Mouse (Mus musculus): Measurements from ENCODE around the gene Emilin2. TPM values are rescaled to one million over a fixed set of nuclear protein-coding genes. Genes with fewer than 3 reads are reported as not detected.
"Not testable (repeated sequence)": the region's sequence is repeated elsewhere in the genome, so short reads cannot be mapped to it uniquely, and the experiment has no call there.

The Emilin2 gene
- total RNA-seq (2021): 10 to 100 TPM in 1 of 2 experiments, 1 to 10 TPM in 1; 5.8 to 10.8 TPM
- long read RNA-seq, experiment 1, partial matches to known transcripts: 2 of 5 reads
- long read RNA-seq, experiment 1, other reads (novel, unspliced or antisense): 1 of 5 reads
- long read RNA-seq, experiment 2, partial matches to known transcripts: 0 of 1 reads
- long read RNA-seq, experiment 2, other reads (novel, unspliced or antisense): 0 of 1 reads

- peak; percentile 22 to 62 for DNase-seq
Measured at GRCm38 (mm10) chr17:71311340-71312171, at the start of gene Emilin2. TSS of gene Emilin2 (minus strand) at chr17:71311978.

GRCm38 (mm10) chr17:71355526-71355925, 43.7 kb upstream of the Emilin2 start:
- DNase-seq: no peak

GRCm38 (mm10) chr17:71354205-71354604, 42.4 kb upstream of the Emilin2 start:
- no peak for DNase-seq

GRCm38 (mm10) chr17:71348188-71348587, 36.4 kb upstream of the Emilin2 start:
- no peak for DNase-seq

- DNase-seq: no peak
Measured at GRCm38 (mm10) chr17:71342006-71342405, 30.2 kb upstream of the Emilin2 start.

- no peak for DNase-seq
Measured at GRCm38 (mm10) chr17:71338627-71339026, 26.8 kb upstream of the Emilin2 start.

GRCm38 (mm10) chr17:71337546-71337945, 25.8 kb upstream of the Emilin2 start:
- DNase-seq: no peak

GRCm38 (mm10) chr17:71336421-71336820, 24.6 kb upstream of the Emilin2 start:
- no peak for DNase-seq

- DNase-seq: no peak
Measured at GRCm38 (mm10) chr17:71332298-71332697, 20.5 kb upstream of the Emilin2 start.

- DNase-seq: not testable (repeated sequence)
Measured at GRCm38 (mm10) chr17:71320731-71321130, 9.0 kb upstream of the Emilin2 start.

GRCm38 (mm10) chr17:71319361-71319760, 7.6 kb upstream of the Emilin2 start:
- DNase-seq: no peak

GRCm38 (mm10) chr17:71317571-71317970, 5.8 kb upstream of the Emilin2 start:
- DNase-seq: no peak

- DNase-seq: no peak
Measured at GRCm38 (mm10) chr17:71314315-71314714, 2.5 kb upstream of the Emilin2 start.

GRCm38 (mm10) chr17:71310486-71311339, 1.1 kb downstream of the Emilin2 start:
- DNase-seq: peak; percentile 48 to 55

- peak in 1 of 2 experiments; percentile 14 for DNase-seq
Measured at GRCm38 (mm10) chr17:71309711-71310485, 1.9 kb downstream of the Emilin2 start.

- DNase-seq: no peak
Measured at GRCm38 (mm10) chr17:71309141-71309540, 2.6 kb downstream of the Emilin2 start.

- no peak for DNase-seq
Measured at GRCm38 (mm10) chr17:71308296-71308695, 3.5 kb downstream of the Emilin2 start.

- no peak for DNase-seq
Measured at GRCm38 (mm10) chr17:71307251-71307790, 4.5 kb downstream of the Emilin2 start.

GRCm38 (mm10) chr17:71306716-71307115, 5.1 kb downstream of the Emilin2 start:
- DNase-seq: no peak

- no peak for DNase-seq
Measured at GRCm38 (mm10) chr17:71306091-71306490, 5.7 kb downstream of the Emilin2 start.

- DNase-seq: no peak
Measured at GRCm38 (mm10) chr17:71303444-71303843, 8.3 kb downstream of the Emilin2 start.

Measured in adrenal gland, postnatal 36 days (tissue).